Mouse (Mus musculus) brain, embryonic 14.5 days (tissue): ENCODE data around the gene Nans.

Experiments
- CTCF ChIP-seq: fragments of 200-500 bp; IDR thresholded peaks from 2 replicates; pipeline ENCODE4 v1.5.1; 2012; ENCODE audit warnings: inconsistent platforms, mild to moderate bottlenecking, moderate library complexity, borderline replicate concordance; ENCODE audit not compliant: insufficient read depth, insufficient read length; ENCODE audit errors: extremely low read depth
- POLR2A ChIP-seq: fragments of 200-500 bp; IDR thresholded peaks from 2 replicates; pipeline ENCODE4 v1.6.1; 2012; ENCODE audit warnings: mild to moderate bottlenecking, inconsistent platforms, borderline replicate concordance; ENCODE audit not compliant: poor library complexity, insufficient read depth, insufficient read length, severe bottlenecking; ENCODE audit errors: extremely low read depth

DNA sequence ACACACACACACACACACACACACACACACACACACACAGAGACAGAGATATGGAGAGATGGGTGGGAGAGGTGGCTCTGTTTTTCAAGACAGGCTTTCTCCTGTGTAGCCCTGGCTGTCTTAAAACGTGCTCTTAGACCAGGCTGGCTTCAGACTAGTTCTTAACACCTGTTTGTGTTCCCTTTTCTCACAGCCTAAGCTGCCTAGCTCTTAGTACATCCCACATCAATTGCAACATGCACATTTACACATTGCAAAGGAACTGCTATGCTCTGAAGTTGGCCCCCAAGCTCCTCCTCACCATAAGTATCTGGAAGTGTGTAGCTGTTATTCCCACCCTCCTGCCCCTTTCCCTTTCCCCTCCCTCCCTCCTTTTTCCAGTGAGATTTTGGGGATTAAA, 41.6 kb upstream of the Nans start:
- TF ChIP-seq CTCF (no peak), POLR2A (no peak)
